Mouse (Mus musculus) intestine, postnatal 0 days (tissue): ENCODE data around the gene Slc3a2. TPM values are rescaled to one million over a fixed set of nuclear protein-coding genes. Genes with fewer than 3 reads are reported as not detected.

Experiments used
- ATAC-seq: fragments of 200-750 bp; cut with Nextera tagmentation; 2 replicates; pipeline ENCODE4 v1.8.0; 2017; ENCODE audit warnings: mild to moderate bottlenecking, moderate TSS enrichment, moderate library complexity
- H3K27ac ChIP-seq: fragments of 300-500 bp; sonication (generic); 2 replicates; pipeline ENCODE4 v1.5.1; 2014; ENCODE audit warnings: mild to moderate bottlenecking, low read depth, low read length, moderate library complexity
- H3K27me3 ChIP-seq: fragments of 300-500 bp; sonication (generic); replicated peaks from 2 replicates; pipeline ENCODE4 v1.6.1; 2014; ENCODE audit warnings: low read length, mixed read lengths; ENCODE audit not compliant: control insufficient read depth, insufficient read depth
- H3K36me3 ChIP-seq: fragments of 300-500 bp; sonication (generic); 2 replicates; pipeline ENCODE4 v1.6.1; 2014; ENCODE audit warnings: mild to moderate bottlenecking, moderate library complexity; ENCODE audit not compliant: control insufficient read depth, insufficient read depth
- H3K4me1 ChIP-seq: fragments of 300-500 bp; sonication (generic); replicated peaks from 2 replicates; pipeline ENCODE4 v1.6.1; 2014; ENCODE audit warnings: antibody characterized with exemption, low read length, mixed read lengths; ENCODE audit not compliant: control insufficient read depth, insufficient read depth
- H3K4me2 ChIP-seq: fragments of 300-500 bp; sonication (generic); replicated peaks from 2 replicates; pipeline ENCODE4 v1.6.1; 2014; ENCODE audit warnings: low read depth, mild to moderate bottlenecking, moderate library complexity
- H3K4me3 ChIP-seq: fragments of 300-500 bp; sonication (generic); 2 replicates; pipeline ENCODE4 v1.5.1; 2014; ENCODE audit warnings: low read depth, low read length
- H3K9ac ChIP-seq: fragments of 300-500 bp; sonication (generic); 2 replicates; pipeline ENCODE4 v1.6.1; 2014; ENCODE audit warnings: mild to moderate bottlenecking, low read depth, low read length
- H3K9me3 ChIP-seq: fragments of 300-500 bp; sonication (generic); 2 replicates; pipeline ENCODE4 v1.6.1; 2016; ENCODE audit warnings: mixed run types; ENCODE audit not compliant: control insufficient read depth
- CTCF ChIP-seq: sonication (generic); IDR thresholded peaks from 2 replicates; pipeline ENCODE4 v1.5.1; 2016; ENCODE audit warnings: low read depth, mild to moderate bottlenecking, control low read depth, antibody characterized with exemption, moderate library complexity
- WGBS: fragments of 180-500 bp; shearing (Covaris S2); extraction: QIAGEN DNeasy Blood & Tissue Kit; methylation state at CpG from one replicate; pipeline ENCODE4 v1.1.7; 2014; 5-methylcytosine and 5-hydroxymethylcytosine counted together
- polyA plus RNA-seq: library from polyadenylated mRNA; unstranded; fragments of >200 nt; fragmentation: Nextera tagmentation; extraction: Ambion mirVana; gene quantifications from 2 replicates; pipeline ENCODE4 v1.2.1, GENCODE M21; 2015

Slc3a2 gene
- polyA plus RNA-seq, 1 experiment from 2014 or later: 237 TPM

DNA sequence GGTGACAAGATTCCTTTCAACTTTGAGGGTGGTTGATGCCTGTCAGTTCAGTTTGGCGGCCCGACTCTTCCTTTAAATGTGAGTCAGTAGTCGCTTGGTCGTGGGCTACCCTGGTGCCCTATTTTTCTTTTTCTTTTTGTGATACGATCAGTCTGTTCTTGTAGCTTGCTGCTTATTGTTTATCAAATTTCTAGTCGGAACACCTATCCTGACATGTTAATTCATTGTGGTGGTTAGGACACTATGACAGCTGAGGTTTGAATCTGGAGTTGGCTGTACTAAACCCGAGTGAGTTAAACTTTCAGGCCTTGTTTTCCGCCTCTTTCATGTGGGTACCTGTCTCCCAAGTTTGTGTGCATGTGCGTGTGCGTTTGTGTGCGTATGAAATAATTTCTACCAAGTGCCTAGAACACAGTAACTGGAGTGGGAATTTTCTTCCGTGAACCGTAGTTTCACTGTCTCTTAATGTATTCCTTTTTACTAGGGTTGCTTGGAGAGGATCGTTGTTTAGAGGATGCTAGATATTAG, 34.4 kb upstream of the Slc3a2 start:
- Histone ChIP-seq H3K9ac (peak overlapping the region; percentile 96), H3K27me3 (no peaks in the 10 kb centered on the region), H3K9me3 (no peaks in the 10 kb centered on the region), H3K4me2 (peak overlapping the region; percentile 75), H3K4me1 (no peaks in the 10 kb centered on the region), H3K4me3 (peak overlapping the region; percentile 99), H3K27ac (peak overlapping the region; percentile 79), H3K36me3 (peaks cover 28% of the 10 kb centered on the region)
- WGBS: 3% methylated on average over 14 of the region's 14 CpGs
- ATAC-seq: no peak
- no peak for TF ChIP-seq CTCF

DNA sequence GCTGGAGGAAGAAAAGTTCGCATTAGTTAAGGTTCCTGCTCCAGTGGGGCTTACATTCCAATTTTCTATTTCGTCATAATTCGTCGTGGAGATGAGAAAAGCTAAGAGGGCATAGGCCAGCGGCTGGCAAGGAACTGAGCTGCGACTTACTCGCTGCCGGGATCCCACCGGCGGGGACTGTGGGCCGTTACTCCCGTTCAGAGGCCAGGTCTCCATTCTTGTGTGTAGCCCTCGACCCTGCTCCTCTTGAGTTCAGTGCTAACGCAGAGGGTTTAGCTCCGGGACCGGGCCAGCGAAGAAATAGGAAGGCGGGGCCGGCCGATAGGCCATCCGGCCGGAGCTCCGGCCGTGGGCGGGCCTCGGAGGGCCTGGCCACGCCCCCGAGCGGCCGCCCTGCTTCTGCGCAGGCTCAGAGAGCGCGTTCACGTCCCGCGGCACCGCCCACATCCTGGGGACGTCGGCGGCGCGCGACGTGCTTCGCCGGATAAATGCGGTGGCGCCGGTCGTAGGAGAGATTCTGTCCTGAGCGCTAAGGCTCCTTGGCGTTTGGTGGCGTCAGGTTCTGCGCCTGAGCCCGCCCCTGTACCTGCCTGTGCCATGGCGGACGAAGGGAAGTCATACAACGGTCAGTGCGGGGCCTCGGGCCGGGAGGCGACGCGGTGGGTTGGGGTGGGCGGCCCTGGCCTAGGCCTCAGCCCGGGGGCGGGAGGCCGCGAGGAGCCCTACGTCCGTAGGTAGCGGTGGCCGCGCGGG, 33.6 kb upstream of the Slc3a2 start, which contains the start of gene Nxf1:
Nxf1 (plus strand) TSS at position 439 of the 753 bp plus-strand sequence.
- ATAC-seq: peak; percentile 92
- Histone ChIP-seq H3K9me3 (no peaks in the 10 kb centered on the region), H3K4me1 (no peaks in the 10 kb centered on the region), H3K9ac (peak within 1 kb of the TSS; percentile 96), H3K27ac (peak within 1 kb of the TSS; percentile 79), H3K27me3 (no peaks in the 10 kb centered on the region), H3K4me3 (peak within 1 kb of the TSS; percentile 99), H3K4me2 (peak within 1 kb of the TSS; percentile 75), H3K36me3 (peaks cover 32% of the 10 kb centered on the region)
- TF ChIP-seq CTCF: 0 out of 2 replicates have a peak, but pooled peaks have one; percentile 7
- under 1% methylated on average over 73 of the region's 75 CpGs for WGBS

DNA sequence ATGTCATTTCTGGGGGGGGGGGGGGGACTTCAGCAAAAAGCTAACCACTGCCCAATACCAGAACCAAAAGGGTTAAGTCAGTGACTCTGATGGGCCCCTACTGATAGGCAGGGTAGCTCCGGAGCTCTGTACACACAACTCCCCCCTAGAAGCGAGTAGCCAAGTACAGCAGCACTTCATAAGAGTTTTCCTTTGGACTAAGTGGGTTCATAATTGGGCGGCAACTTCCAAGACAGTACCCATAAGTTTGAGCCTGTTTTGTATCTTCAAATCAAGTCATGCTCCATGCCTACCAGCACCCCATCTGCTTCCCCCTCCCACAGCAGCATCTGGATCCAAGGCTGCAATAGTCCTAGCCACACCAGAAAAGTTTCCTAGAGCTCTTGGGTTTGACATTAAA, 32.5 kb upstream of the Slc3a2 start:
- no peak overlapping the region for H3K4me3 ChIP-seq
- WGBS: 46% methylated on average over 3 of the region's 3 CpGs

GRCm38 (mm10) chr19:8747368-8747767, 24.2 kb upstream of the Slc3a2 start:
- Histone ChIP-seq H3K4me1 (0 out of 2 replicates have a peak, but pooled peaks cover 5% of the 10 kb centered on the region), H3K27ac (no peak overlapping the region), H3K27me3 (no peaks in the 10 kb centered on the region), H3K9ac (no peak overlapping the region), H3K4me3 (no peak overlapping the region), H3K36me3 (peaks cover 84% of the 10 kb centered on the region), H3K4me2 (no peak overlapping the region), H3K9me3 (no peaks in the 10 kb centered on the region)
- WGBS: 76% methylated on average over 2 of the region's 2 CpGs
- ATAC-seq: no peak
- peak; percentile 64 for TF ChIP-seq CTCF

More for the DNA sequence above, 32.5 kb upstream of the Slc3a2 start:
- H3K9me3 ChIP-seq: no peaks in the 10 kb centered on the region
- H3K27ac ChIP-seq: no peak overlapping the region
- H3K36me3 ChIP-seq: peaks cover 42% of the 10 kb centered on the region
- no peak for TF ChIP-seq CTCF
- ATAC-seq: no peak
- no peak overlapping the region for H3K9ac ChIP-seq
- H3K4me1 ChIP-seq: no peaks in the 10 kb centered on the region
- no peaks in the 10 kb centered on the region for H3K27me3 ChIP-seq
- peak overlapping the region; percentile 75; the same call in 1 of the 2 replicates for H3K4me2 ChIP-seq

DNA sequence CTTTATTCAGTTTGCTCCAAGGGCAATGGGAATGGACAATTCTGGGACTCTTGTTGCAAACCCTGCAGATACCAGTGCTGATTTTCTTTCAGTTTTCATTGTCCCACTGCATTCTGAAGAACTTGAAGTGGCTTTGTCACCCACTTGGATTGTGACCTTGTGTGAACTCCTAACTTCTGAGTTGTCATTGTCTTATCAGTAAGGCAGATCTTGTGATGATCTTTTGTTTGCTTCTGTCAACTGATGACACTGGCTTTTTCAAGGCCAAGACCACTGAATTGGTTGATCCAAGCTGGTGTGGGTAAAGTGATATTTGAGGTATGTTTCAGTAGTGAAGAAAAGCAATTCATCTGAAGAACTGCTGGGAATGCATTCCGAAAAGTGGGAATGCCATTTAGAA, 22.2 kb upstream of the Slc3a2 start:
- 98% methylated on average over 1 of the region's 1 CpGs for WGBS
- Histone ChIP-seq H3K9ac (no peak overlapping the region), H3K36me3 (peaks cover 69% of the 10 kb centered on the region), H3K4me2 (no peak overlapping the region), H3K4me1 (0 out of 2 replicates have a peak, but pooled peaks cover 5% of the 10 kb centered on the region), H3K4me3 (no peak overlapping the region), H3K27ac (no peak overlapping the region), H3K9me3 (no peaks in the 10 kb centered on the region), H3K27me3 (no peaks in the 10 kb centered on the region)
- TF ChIP-seq CTCF: no peak
- no peak for ATAC-seq

DNA sequence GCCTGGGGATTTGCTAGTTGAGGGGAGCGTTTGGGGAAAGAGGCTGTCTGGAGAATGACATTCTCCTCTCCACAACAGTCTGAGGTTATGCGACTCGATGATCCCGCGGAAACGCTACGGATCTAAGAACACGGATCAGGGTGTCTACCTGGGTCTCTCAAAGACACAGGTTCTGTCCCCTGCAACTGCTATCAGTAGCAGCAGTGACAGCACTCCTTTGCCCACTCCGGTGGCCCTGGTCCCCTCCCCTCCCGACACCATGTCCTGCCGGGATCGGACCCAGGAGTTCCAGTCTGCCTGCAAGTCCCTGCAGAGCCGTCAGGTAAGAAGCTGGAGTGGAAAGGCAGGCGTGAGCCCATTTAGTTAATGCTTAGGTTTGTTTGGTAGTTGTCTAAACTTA, 19.0 kb upstream of the Slc3a2 start:
- Histone ChIP-seq H3K4me1 (0 out of 2 replicates have a peak, but pooled peaks cover 5% of the 10 kb centered on the region), H3K36me3 (peaks cover 62% of the 10 kb centered on the region)

More for the DNA sequence above, 19.0 kb upstream of the Slc3a2 start:
- 5% methylated on average over 14 of the region's 14 CpGs for WGBS
- no peak for ATAC-seq
- Histone ChIP-seq H3K4me3 (peak overlapping the region; percentile 83), H3K27me3 (no peaks in the 10 kb centered on the region), H3K4me2 (peak overlapping the region; percentile 80), H3K27ac (peak overlapping the region; percentile 93), H3K9ac (peak overlapping the region; percentile 91), H3K9me3 (no peaks in the 10 kb centered on the region)
- no peak for TF ChIP-seq CTCF
